12 mouse cellular contexts compared by ENCODE assay signal in genomic region chr5:124021148-124021547, GRCm38 (mm10). TPM values are rescaled to one million over a fixed set of nuclear protein-coding genes. Genes with fewer than 3 reads are reported as not detected.
DNase-seq lines count a peak whose midpoint lies in the region; ATAC-seq and TF ChIP-seq lines count a peak whose summit lies in the region.
"Had no signal": no experiment of that assay in that cellular context is flagged by ENCODE, and none has a peak within 500 bp of the region (broad histone marks: within the 10 kb centered on the region; RNA-seq: fewer than 3 reads in every experiment).

No protein-coding gene starts in this region.

- H3K9ac ChIP-seq in heart, postnatal 0 days (replicated peaks; ENCODE audit: low read depth, low read length): no peak overlapping the region
- H3K9ac ChIP-seq: embryonic facial prominence, embryonic 15.5 days; liver, embryonic 14.5 days had no signal

- no peak overlapping the region for H3K4me3 ChIP-seq in heart, postnatal 0 days (ENCODE audit: low read depth, low read length)
- H3K4me3 ChIP-seq: embryonic facial prominence, embryonic 15.5 days; myocyte had no signal

- no peaks in the 10 kb centered on the region for H3K36me3 ChIP-seq in heart, postnatal 0 days (replicated peaks; ENCODE audit: control insufficient read depth, insufficient read depth, low read length)

- no peak for TF ChIP-seq CTCF in heart, postnatal 0 days (IDR thresholded peaks at IDR 0.05; ENCODE audit: low read depth)

- 0 out of 2 replicates have a peak overlapping the region, but pooled peaks have one; percentile 26 for H3K27ac ChIP-seq in heart, postnatal 0 days (ENCODE audit: low read depth)
- H3K27ac ChIP-seq: embryonic facial prominence, embryonic 15.5 days had no signal

- no peak for ATAC-seq in heart, postnatal 0 days (ENCODE audit: insufficient read depth, low read depth)

- H3K4me2 ChIP-seq in heart, postnatal 0 days (ENCODE audit: low read depth, low read length): no peak overlapping the region
- H3K4me2 ChIP-seq: embryonic facial prominence, embryonic 15.5 days had no signal

- DNase-seq in heart, postnatal 0 days (ENCODE audit: low spot score): no peak
- no peak for DNase-seq in heart, adult 8-10 months (ENCODE audit: low spot score)
- DNase-seq in T-cell, adult 2 months (ENCODE audit: low spot score): peak; percentile 40
- DNase-seq in adrenal gland, postnatal 36 days: peak; percentile 62 to 66
- peak; percentile 66 for DNase-seq in lung, postnatal 10 days
- no peak for DNase-seq in ovary, postnatal 14 days (ENCODE audit: low spot score)
- DNase-seq in urinary bladder, postnatal 14 days (ENCODE audit: low spot score): no peak
- DNase-seq: cerebellum, adult 9-10 months; kidney, adult 11 months had no signal

- 88% methylated on average over 11 of the region's 11 CpGs for WGBS in heart, postnatal 0 days

- H3K27me3 ChIP-seq in heart, postnatal 0 days (ENCODE audit: control insufficient read depth, insufficient read depth, low read length): no peaks in the 10 kb centered on the region
- H3K27me3 ChIP-seq: embryonic facial prominence, embryonic 15.5 days had no signal

- TF ChIP-seq EP300 in heart, postnatal 0 days (IDR thresholded peaks at IDR 0.05; ENCODE audit: low read depth): no peak

- peaks cover 64% of the 10 kb centered on the region for H3K4me1 ChIP-seq in heart, postnatal 0 days (ENCODE audit: control insufficient read depth, insufficient read depth)

- no peaks in the 10 kb centered on the region for H3K9me3 ChIP-seq in heart, postnatal 0 days (replicated peaks; ENCODE audit: control insufficient read depth, low read length)
- H3K9me3 ChIP-seq: embryonic facial prominence, embryonic 15.5 days had no signal

RNA-seq across cellular contexts. Expression of gene Vps37b, which starts 10.9 kb away (rescaled TPM):
- 51.4 and 59.6 TPM in 2 replicates for total RNA-seq in heart, postnatal 0 days (2014; rRNA removed; ENCODE audit: low replicate concordance)
- 44.5 and 55.7 TPM in 2 replicates for polyA plus RNA-seq in heart, postnatal 0 days (2015; fragmentation: Nextera tagmentation; extraction: Ambion mirVana)
- total RNA-seq in heart, adult 8-10 months (2022): 10 to 100 TPM; 13.7 to 24.0 (median 16.5) TPM
- 100 to 1,000 TPM in 1 of 2 experiments, 10 to 100 TPM in 1; 93.1 to 188 TPM for total RNA-seq in adrenal gland, postnatal 36 days (2021)

RNA-seq across cellular contexts. Expression of gene Hip1r, which starts 47.7 kb away (rescaled TPM):
- total RNA-seq in heart, postnatal 0 days (2014; rRNA removed; ENCODE audit: low replicate concordance): 16.3 and 29.2 TPM in 2 replicates
- polyA plus RNA-seq in heart, postnatal 0 days (2015; fragmentation: Nextera tagmentation; extraction: Ambion mirVana): 9.3 and 11.9 TPM in 2 replicates
- 10 to 100 TPM; 11.5 to 15.5 (median 13.7) TPM for total RNA-seq in heart, adult 8-10 months (2022)
- total RNA-seq in adrenal gland, postnatal 36 days (2021): 10 to 100 TPM; 15.1 to 18.4 TPM

Comparison
In these comparisons a context has a peak if more than half of its experiments do, and no peak if none do; other contexts are left out.
1. DNase-seq: peak in T-cell, adult 2 months (single experiment), adrenal gland, postnatal 36 days (2 of 2) and lung, postnatal 10 days (single experiment); none in heart, postnatal 0 days (single experiment), heart, adult 8-10 months (single experiment), ovary, postnatal 14 days (single experiment) and urinary bladder, postnatal 14 days (single experiment).